Mouse (Mus musculus): ENCODE data around the gene 9630041A04Rik.

DNA sequence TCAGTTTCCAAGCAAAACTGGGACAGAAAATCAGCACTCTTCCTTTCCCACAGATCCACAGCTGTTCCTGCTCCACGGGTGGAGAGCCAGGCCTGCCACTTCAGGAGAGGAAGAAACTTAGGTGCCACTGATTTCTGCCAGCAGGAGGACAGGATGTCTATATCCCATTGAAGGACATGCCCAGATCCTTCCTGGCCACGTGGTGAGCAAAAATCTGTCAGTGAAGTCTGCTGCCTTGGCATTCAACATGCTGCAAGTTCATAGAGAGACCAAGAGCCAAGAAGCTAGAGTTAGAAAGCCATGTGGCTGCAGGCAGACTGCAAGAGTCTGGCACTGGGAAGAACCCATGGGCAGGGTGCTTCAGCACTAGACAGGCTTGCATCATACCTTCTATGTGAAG, 21.7 kb downstream of the 9630041A04Rik start:
- TF ChIP-seq GATA1 (IDR thresholded peaks at IDR 0.05; ENCODE audit: borderline replicate concordance, low read length) (no peak), FLI1 (IDR thresholded peaks at IDR 0.05; ENCODE audit: low read length) (no peak)

Measured in megakaryocyte, embryonic 14.5 days (primary cell).